Comparison of ENCODE assay signal across 8 mouse cellular contexts in genomic region chr10:75796731-75797516, GRCm38 (mm10). TPM values are rescaled to one million over a fixed set of nuclear protein-coding genes. Genes with fewer than 3 reads are reported as not detected.
A peak's percentile ranks its signal among the peaks of the same experiment; 100 is the strongest.
DNase-seq lines count a peak whose midpoint lies in the region; ATAC-seq and TF ChIP-seq lines count a peak whose summit lies in the region.

No protein-coding gene starts in this region.

- H3K4me3 ChIP-seq in hindbrain, embryonic 13.5 days: peak overlapping the region; percentile 41
- H3K4me3 ChIP-seq in liver, embryonic 15.5 days (replicated peaks): peak overlapping the region; percentile 63
- peak overlapping the region; percentile 68 for H3K4me3 ChIP-seq in small intestine, adult 2 months (ENCODE audit: low read depth, low read length)

- peaks cover 22% of the 10 kb centered on the region for H3K27me3 ChIP-seq in hindbrain, embryonic 13.5 days
- peaks cover 35% of the 10 kb centered on the region for H3K27me3 ChIP-seq in liver, embryonic 15.5 days
- no peaks in the 10 kb centered on the region for H3K27me3 ChIP-seq in small intestine, adult 2 months (ENCODE audit: control insufficient read depth, insufficient read depth, low read length)

- TF ChIP-seq POLR2A in small intestine, adult 2 months (IDR thresholded peaks at IDR 0.05; ENCODE audit: low read depth, low read length): no peak

- H3K4me2 ChIP-seq in hindbrain, embryonic 13.5 days: peak overlapping the region; percentile 68
- H3K4me2 ChIP-seq in liver, embryonic 15.5 days: peak overlapping the region; percentile 86

- no peaks in the 10 kb centered on the region for H3K36me3 ChIP-seq in hindbrain, embryonic 13.5 days
- no peaks in the 10 kb centered on the region for H3K36me3 ChIP-seq in liver, embryonic 15.5 days (replicated peaks)
- no peaks in the 10 kb centered on the region for H3K36me3 ChIP-seq in small intestine, adult 2 months (ENCODE audit: control insufficient read depth, insufficient read depth, low read length)

- peaks cover 17% of the 10 kb centered on the region for H3K4me1 ChIP-seq in hindbrain, embryonic 13.5 days (replicated peaks)
- H3K4me1 ChIP-seq in liver, embryonic 15.5 days (replicated peaks): peaks cover 22% of the 10 kb centered on the region
- peaks cover 13% of the 10 kb centered on the region for H3K4me1 ChIP-seq in small intestine, adult 2 months (ENCODE audit: control insufficient read depth, insufficient read depth, insufficient read length, low read length)

- no peaks in the 10 kb centered on the region for H3K9me3 ChIP-seq in hindbrain, embryonic 13.5 days
- H3K9me3 ChIP-seq in liver, embryonic 15.5 days (replicated peaks): no peaks in the 10 kb centered on the region

- no peak for TF ChIP-seq CTCF in small intestine, adult 2 months (IDR thresholded peaks at IDR 0.05; ENCODE audit: extremely low read depth, insufficient read length, insufficient replicate concordance, low read depth, low read length)

- no peak overlapping the region for H3K27ac ChIP-seq in hindbrain, embryonic 13.5 days
- H3K27ac ChIP-seq in liver, embryonic 15.5 days (replicated peaks): peak overlapping the region; percentile 65
- H3K27ac ChIP-seq in small intestine, adult 2 months (ENCODE audit: insufficient read depth, low read depth, low read length): no peak overlapping the region

- H3K9ac ChIP-seq in hindbrain, embryonic 13.5 days: peak overlapping the region; percentile 66; the same call in 1 of the 2 replicates
- H3K9ac ChIP-seq in liver, embryonic 15.5 days: peak overlapping the region; percentile 55

- DNase-seq in kidney, adult 11 months: peak; percentile 41
- DNase-seq in kidney, adult 9 months: no peak
- no peak for DNase-seq in retina, embryonic 14.5 days (ENCODE audit: low spot score)
- no peak for DNase-seq in layer of hippocampus, postnatal 25 days (ENCODE audit: extremely low spot score in 1 of 2, low spot score in 1 of 2)
- no peak for DNase-seq in urinary bladder, postnatal 10 days (ENCODE audit: low spot score)

- WGBS in hindbrain, embryonic 13.5 days: 52% methylated on average over 11 of the region's 11 CpGs
- WGBS in liver, embryonic 15.5 days (ENCODE audit: insufficient replicate concordance): 43% methylated on average over 11 of the region's 11 CpGs
- WGBS in small intestine, adult 2 months: 51% methylated on average over 11 of the region's 11 CpGs

- ATAC-seq in hindbrain, embryonic 13.5 days (ENCODE audit: low FRiP score): no peak
- no peak for ATAC-seq in liver, embryonic 15.5 days (ENCODE audit: insufficient read depth)

RNA-seq across cellular contexts. Expression of gene Gstt1, which starts 1.5 kb away (rescaled TPM):
- 7.2 and 7.7 TPM in 2 replicates for polyA plus RNA-seq in hindbrain, embryonic 13.5 days (2015; fragmentation: Nextera tagmentation; extraction: Ambion mirVana)
- 108 and 151 TPM in 2 replicates for polyA plus RNA-seq in liver, embryonic 15.5 days (2015; fragmentation: Nextera tagmentation; extraction: Ambion mirVana)
- 103 and 157 TPM in 2 replicates for polyA plus RNA-seq in small intestine, adult 2 months (2012; rRNA removed)
- 1 to 10 TPM; 3.9 to 6.5 TPM for total RNA-seq in layer of hippocampus, postnatal 25 days (2021)

RNA-seq across cellular contexts. Expression of gene Gstt3, which starts 15.7 kb away (rescaled TPM):
- 0.91 and 1.1 TPM in 2 replicates for polyA plus RNA-seq in hindbrain, embryonic 13.5 days (2015; fragmentation: Nextera tagmentation; extraction: Ambion mirVana)
- polyA plus RNA-seq in liver, embryonic 15.5 days (2015; fragmentation: Nextera tagmentation; extraction: Ambion mirVana): 14.9 and 15.4 TPM in 2 replicates
- polyA plus RNA-seq in small intestine, adult 2 months (2012; rRNA removed): 45.3 and 54.7 TPM in 2 replicates
- 1 to 10 TPM; 1.7 to 1.8 TPM for total RNA-seq in layer of hippocampus, postnatal 25 days (2021)

RNA-seq across cellular contexts. Expression of gene Gm20441, which starts 16.2 kb away (rescaled TPM):
- not detected in 2 replicates for polyA plus RNA-seq in hindbrain, embryonic 13.5 days (2015; fragmentation: Nextera tagmentation; extraction: Ambion mirVana)
- not detected in 2 replicates for polyA plus RNA-seq in liver, embryonic 15.5 days (2015; fragmentation: Nextera tagmentation; extraction: Ambion mirVana)
- not detected in 2 replicates for polyA plus RNA-seq in small intestine, adult 2 months (2012; rRNA removed)
- total RNA-seq in layer of hippocampus, postnatal 25 days (2021): not detected

RNA-seq across cellular contexts. Expression of gene Ddt, which starts 23.7 kb away (rescaled TPM):
- 86.6 and 96.6 TPM in 2 replicates for polyA plus RNA-seq in hindbrain, embryonic 13.5 days (2015; fragmentation: Nextera tagmentation; extraction: Ambion mirVana)
- 185 and 204 TPM in 2 replicates for polyA plus RNA-seq in liver, embryonic 15.5 days (2015; fragmentation: Nextera tagmentation; extraction: Ambion mirVana)
- polyA plus RNA-seq in small intestine, adult 2 months (2012; rRNA removed): 47.3 and 67.8 TPM in 2 replicates
- 10 to 100 TPM; 40.4 to 44.5 TPM for total RNA-seq in layer of hippocampus, postnatal 25 days (2021)

RNA-seq across cellular contexts. Expression of gene Gstt4, which starts 25.4 kb away (rescaled TPM):
- not detected in 2 replicates for polyA plus RNA-seq in hindbrain, embryonic 13.5 days (2015; fragmentation: Nextera tagmentation; extraction: Ambion mirVana)
- polyA plus RNA-seq in liver, embryonic 15.5 days (2015; fragmentation: Nextera tagmentation; extraction: Ambion mirVana): not detected in 2 replicates
- not detected in 2 replicates for polyA plus RNA-seq in small intestine, adult 2 months (2012; rRNA removed)
- not detected for total RNA-seq in layer of hippocampus, postnatal 25 days (2021)

Comparison
In these comparisons a context has a peak if more than half of its experiments do, and no peak if none do; other contexts are left out.
1. RNA of gene Gstt1, which starts 1.5 kb away (polyA plus RNA-seq): 108 to 151 TPM in liver, embryonic 15.5 days and 103 to 157 TPM in small intestine, adult 2 months; 7.2 to 7.7 TPM in hindbrain, embryonic 13.5 days; every median in the first group is over 10 times any median in the second.
2. Peak in every context shown above with its lines, with median percentiles within 50 percentile points of each other: H3K4me3 ChIP-seq.